Mouse (Mus musculus) neutrophil, adult 5-6 weeks (primary cell): Measurements from ENCODE around the gene Rai14. TPM values are rescaled to one million over a fixed set of nuclear protein-coding genes. Genes with fewer than 3 reads are reported as not detected.

Experiments used
- ATAC-seq: fragments of 151-379, 151-347 bp; 2 replicates; pipeline ENCODE4 v1.8.0; 2017; ENCODE audit warnings: mild to moderate bottlenecking, moderate TSS enrichment; ENCODE audit not compliant: insufficient number of reproducible peaks, poor library complexity, low FRiP score, severe bottlenecking; ENCODE audit errors: extremely low read depth
- total RNA-seq: library from RNA; stranded (forward); fragments of 200-1000 nt; gene quantifications from 2 replicates; pipeline ENCODE4 v1.2.3, GENCODE M21; 2017

The Rai14 gene
- total RNA-seq, 1 experiment from 2014 or later, result not detected

DNA sequence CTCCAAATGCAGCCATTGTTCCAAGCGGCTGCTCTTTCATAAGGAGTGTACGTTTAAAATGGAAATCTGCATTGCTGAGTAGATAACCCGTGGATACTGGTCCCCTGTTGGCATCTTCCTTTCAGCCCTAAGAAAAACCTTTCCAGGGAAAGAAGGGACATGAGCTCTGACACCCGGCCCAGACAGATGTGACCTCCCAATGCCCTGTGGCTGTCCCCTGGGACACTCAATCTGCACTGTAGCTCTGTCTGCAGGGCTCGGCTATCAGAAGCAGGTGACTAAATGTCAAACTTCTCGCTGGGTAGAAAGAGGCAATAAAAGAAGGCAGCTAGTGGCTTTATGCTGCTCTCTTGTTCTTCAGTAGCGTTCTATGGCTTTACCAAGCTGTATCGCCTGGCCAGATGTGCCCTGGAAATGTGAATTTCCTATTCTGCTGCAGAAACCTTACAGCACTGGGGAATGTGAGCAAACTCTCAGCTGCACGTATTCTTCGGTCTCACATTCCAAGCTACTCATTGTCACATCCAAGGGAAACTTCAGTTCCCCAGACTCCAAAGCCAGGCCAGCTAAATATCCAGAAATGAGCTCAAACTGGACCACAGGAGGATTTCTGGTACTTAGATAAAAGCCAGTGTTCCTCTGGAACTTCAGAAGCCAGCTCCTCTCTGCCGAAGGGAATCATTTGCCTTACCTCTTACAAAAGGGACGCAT, 8.4 kb upstream of the Rai14 start:
- no peak for ATAC-seq

DNA sequence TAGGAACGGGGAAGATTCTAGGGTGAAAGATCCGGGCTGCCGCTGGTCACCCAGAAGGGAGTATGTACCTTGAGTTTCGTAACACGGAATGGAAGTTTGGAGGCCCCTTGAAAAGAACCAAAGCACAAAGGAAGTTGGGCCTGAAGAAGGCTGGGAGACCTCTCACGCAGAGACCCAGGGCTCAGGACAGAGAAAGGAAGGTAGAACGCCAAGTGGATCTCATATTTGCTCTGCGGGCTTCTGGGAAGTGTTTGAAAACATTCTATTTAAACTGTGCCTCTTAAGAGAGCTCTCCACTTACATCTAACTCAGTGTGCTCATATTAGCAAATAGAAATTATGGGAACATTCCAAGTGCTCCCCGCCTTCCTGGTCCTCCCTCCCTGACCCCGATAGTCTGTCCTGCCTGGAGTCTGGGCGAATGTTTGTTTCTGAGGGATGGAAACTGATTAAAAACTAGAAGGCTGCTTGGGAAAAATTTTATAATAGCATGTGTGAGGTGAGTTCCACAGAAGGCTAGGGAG, 6.9 kb upstream of the Rai14 start:
- no peak for ATAC-seq

DNA sequence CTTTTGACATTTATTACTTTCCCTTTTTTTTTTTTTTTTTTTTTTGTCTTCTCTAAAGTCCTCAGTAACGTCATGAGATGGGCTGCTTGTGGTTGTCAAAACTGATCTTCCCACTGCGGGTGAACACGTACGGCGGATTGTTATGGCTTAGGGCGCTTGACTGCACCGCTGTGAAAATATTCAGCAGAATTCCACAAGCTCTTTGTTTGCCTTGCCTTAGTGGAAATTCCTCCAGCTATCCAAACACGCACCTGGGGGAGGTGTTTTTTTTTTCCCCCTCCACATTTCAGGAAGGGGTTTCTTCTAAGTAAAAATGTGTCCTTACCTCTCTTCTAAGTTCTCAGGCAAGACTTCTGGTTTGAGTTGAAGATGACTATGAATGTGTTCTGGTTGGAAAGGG, 6.2 kb upstream of the Rai14 start:
- no peak for ATAC-seq

DNA sequence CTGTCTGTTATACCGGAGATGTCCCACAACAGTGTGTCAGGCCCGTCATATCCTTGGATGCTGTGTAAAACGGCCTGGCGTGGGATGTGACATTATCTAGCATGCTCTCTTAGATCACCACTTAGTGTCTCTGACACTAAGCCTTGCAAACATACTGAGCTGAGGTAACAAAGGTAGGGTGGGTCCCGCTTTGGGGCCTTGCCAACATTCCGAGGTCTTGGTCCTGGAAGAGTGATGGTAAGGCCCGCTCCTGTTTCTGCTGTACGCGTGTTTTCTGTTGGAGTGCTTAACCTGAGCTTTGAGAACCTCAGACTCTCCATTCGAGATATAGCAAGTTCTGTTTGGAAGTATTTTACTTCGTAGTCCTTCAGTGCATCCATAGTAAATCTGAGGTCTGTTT, 5.8 kb upstream of the Rai14 start:
- ATAC-seq, result no peak

DNA sequence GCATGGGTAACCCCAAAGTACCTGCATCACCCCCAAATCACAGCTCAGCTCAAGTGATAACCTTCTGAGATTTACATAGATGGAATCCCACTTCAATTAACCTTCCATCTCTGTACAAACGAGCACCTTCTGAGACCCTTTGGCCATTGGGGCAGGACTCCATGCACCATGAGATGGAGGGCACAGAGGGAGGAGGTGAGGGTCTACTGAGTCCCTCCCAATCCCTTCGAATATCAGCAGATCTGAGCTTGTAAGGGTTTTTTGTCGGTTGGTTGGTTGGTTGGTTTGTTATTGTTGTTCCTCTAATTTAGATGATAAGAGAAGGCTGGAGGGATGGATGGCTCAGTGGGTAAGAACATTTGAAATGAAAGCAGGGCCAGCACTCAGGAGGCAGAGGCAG, 5.1 kb upstream of the Rai14 start:
- no peak for ATAC-seq

DNA sequence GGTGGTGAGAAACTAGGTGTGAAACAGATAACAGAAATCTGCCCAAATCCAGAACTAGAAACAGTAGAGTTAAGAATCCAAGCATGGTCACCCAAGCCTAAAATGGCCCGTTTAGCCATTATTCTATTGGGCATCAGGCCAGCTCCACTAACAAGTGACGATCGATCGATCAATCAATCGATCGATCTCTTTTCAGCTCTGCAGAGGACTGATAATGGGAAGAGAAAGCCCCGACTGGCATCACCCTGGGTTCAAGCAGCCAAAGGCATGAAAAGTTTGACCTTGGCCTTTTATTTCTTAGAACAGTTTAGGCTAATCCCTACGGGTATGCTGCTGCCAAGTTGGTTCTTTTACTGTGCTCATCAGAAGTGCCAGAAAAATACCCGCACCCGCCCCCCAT, 4.3 kb upstream of the Rai14 start:
- no peak for ATAC-seq

DNA sequence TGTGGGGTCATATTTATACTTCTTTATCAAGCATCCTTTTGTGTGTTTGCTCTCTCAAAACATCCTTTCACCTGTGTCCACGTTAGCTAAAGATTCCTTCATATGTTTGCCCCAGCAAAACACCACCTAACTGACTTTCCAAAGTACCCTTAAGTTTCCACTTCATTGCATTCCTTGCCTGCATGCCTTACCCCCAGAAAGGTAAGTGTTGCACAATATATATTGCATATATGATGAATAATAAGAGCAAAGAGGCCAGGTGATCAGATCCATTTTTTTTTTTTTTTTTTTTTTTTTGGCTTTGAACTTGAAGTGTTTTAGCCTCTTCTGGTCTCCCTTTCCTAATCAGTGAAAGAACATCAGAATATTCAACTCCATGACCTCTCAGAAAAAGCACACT, 2.9 kb upstream of the Rai14 start:
- no peak for ATAC-seq

DNA sequence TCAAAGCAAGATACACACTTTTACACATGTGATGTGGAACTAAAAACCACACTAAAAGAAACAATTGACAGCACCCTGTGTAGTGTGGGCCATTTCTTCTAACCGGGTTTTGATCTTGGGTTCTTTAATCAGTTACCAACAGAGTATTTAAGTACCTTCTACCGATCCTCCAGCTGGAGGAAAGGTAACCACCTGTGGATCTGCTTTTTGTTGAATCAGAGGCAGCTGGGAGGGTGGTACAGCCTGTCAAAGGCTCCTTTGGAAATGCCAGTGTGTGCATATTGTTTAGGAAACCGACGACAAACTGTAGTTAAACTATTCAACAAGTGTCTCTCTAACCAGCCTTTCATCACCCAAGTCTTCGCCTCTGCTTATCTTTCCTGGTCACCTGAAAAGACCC, 1.5 kb upstream of the Rai14 start:
- no peak for ATAC-seq

DNA sequence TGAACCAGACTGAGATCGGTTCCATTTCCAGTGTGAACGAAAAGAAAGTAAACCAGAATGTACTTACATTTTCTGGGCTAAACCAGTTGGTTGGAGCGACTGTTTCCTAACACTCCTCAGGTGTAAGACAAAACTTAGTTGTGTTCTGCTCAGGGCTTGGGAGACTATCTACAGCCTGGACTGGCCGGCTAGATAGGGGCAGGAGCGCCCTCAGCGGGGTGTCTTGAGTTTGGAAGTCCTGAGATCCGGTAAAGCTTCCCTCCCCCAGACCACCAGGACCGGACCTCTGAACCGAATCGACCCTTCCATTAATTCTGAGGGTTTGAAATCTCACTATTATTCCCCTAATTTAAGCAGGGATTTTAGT, 698 bp upstream of the Rai14 start:
- ATAC-seq, result no peak

DNA sequence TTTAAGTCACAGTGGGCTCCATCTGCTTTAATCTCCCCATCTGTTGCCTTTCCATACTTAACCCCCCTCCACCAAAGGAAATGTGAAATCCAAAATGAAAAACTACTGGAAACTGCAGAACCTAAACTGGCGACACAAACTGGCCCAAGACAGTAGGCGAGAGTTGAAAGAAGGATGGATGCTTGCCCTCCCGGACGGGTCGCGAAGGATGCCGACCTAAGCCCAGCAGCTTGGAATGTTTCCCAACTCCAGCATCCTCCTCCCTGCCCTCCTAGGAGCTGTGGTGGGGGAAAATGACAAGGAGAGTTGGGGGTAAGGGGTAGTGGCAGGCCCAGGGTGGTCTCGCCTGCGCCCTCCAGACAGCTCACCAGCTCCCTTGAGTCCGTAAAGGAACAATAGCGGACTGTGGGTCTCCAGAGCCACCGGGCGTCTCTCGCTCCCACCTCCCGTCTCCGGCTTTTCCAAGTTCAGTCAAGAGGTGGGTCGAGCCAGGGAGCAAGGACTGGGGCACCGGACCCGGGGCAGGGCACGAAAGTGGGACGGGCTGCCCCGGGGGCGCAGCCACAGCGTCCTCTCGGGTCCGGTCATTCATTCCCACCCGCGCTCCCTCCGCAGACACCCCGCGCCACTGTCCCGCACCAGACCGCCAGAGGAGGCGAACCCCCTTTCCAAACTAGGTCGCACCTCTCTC, 653 bp downstream of the Rai14 start:
- no peak for ATAC-seq

DNA sequence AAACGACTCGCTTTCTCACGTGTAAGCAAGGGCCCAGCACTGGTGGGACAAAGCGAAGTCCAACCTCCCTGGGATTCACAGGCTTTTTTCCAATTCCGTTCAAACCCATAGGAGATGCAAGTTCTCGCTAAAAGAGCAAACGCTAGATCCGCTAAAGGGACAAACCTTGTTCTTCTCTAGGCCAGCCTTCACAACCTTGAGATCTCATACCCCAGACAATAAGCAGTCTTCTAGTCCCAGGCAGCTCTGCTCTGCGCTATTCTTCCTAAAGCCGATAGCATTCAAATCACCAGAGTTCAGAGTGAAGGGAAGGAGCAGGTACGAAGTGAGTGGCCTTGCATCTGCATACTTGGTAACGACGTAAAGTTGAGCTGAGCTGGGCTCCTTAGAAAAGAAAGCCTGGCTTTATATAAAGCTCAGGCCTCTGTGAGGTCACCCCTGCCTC, 1.2 kb downstream of the Rai14 start:
- ATAC-seq, result no peak

DNA sequence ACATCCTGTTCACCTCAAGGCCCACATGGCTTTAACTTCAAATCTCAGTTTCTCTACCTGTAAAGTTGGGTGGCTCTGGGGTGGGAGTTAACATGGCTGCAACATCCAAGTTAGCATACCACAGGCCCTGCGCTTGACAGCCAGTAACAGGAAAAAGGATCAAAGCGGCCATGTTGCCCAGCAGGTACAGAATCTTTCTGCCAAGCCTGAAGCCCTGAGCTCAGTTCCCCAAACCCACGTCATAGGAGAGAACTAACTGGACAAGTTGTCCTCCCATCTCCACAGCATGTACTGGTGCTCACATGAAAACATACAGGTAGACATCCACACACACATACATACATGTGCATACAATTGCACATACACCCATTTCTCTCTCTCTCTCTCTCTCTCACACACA, 2.1 kb downstream of the Rai14 start:
- no peak for ATAC-seq

DNA sequence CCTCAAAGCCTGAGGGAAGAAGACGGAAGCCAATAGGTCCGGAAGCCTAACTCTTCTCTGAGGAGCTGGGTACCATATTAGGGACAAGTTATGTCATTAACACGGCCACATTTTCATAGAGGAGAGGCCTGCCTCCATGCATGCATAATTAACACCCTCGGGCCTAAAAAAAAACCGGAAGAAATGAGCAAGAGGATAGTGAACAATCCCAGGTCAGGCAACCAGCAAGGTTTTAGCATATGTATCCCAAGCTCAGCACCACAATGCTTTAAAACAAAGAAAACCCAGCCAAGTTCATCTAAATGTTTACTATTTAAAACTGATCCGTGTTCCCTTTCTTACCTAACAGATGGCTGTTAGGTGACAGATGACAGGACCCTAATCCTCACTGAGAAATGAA, 3.2 kb downstream of the Rai14 start:
- ATAC-seq, result no peak

DNA sequence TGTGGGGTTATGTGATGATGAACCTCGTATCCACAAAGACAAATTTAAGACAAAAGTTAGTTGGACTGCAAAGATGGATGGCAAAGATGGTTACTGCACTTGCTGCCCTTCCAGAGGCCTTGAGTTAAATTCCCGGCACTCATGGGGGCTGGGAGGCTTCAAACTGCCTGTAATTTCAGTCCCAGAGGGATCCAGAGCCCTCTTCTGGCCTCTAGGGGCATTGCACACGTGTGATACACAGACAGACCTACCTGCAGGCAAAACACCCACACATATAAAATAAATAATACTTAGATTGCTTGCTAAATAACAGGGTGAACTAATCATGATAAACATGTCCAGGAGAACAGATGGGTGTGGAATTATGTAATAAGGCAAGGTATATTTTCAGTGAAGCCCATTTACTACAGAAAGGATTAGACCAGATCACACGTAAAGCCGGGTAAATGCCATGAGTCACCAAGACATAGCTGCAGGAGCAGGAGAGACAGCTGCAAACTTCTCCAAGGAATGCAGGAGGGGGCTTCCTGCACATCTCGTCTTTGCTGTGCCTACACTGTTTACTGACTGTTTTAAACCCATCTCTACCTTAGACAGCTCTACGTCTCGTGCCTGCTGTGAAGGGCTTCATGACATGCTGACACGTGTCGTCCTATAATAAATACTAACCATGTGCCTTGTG, 5.7 kb downstream of the Rai14 start:
- no peak for ATAC-seq

DNA sequence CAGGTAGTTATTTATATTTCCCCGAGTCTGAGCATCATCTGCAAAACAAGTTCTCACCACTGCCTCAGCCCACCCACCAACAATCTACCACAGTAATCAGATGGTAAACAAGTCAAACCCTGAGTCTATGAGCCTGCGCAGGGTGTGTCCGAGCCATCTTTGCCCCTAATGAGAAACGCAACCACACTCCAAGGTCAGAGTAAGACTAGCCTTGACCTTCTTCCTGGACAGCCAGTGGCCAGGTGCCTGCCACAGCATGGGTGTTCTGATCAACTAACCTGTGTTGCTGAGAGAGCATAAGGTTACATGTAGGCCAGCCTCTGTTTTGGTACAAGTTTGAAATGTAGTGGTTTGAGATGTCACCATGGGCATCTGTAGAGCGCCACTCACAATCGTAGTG, 7.3 kb downstream of the Rai14 start:
- ATAC-seq, result no peak

DNA sequence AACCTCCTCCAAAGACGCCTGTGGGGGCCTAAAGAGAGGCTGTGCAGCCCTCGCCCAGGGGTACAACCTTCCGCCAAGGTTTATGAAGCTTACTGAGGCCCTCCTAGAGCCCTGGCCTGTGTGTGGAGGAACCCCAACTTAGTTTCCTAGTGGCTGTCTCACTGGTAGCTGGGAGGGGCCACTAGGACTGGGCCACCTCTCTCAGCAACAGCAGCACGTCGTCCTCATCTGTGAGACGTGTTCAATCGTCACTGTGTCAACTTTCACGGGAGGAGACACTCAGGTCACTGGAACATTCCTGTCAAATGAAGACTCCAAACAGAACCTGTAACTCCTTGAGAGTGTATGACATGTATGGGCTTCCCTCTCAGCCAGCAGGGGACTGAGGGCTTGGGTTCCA, 8.0 kb downstream of the Rai14 start:
- ATAC-seq, result no peak

DNA sequence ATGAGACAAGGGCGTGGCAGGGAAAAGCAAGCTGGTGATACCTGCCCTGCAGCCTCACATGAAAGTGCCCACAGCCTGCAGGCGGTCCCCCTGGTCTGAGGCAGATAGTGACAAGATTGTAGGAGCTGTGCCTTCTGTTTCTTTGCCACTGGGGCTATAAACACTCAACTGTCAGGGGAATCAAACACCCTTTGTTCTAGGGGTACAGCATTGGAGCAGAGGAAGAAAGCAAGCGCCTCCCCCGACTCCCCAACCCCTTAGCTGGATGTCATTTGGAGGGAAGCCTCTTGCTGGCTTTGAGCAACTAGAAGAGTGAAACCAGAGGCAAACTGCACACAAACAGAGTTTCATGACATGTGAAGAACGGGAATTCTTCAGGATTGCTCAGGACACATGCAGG, 8.7 kb downstream of the Rai14 start:
- ATAC-seq, result no peak

DNA sequence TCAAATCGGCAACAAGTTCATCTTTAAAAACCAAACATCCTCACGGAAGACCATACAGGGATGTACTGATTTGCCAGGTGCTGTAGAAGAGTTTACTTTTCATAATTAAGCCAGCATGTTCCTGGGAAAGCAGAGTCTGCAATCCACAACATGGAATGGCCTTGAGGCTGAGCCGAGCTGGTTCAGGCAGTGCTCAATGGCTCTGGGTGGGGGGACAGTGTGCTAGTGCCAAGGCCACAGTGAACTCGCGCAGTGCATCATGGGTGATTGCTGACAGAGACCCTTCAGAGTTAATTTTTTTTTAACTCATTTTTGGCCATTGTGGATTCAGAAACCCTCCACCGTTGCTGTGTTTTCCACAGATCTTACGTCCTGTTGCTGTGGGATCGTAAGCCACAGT, 10.1 kb downstream of the Rai14 start:
- ATAC-seq, result no peak

DNA sequence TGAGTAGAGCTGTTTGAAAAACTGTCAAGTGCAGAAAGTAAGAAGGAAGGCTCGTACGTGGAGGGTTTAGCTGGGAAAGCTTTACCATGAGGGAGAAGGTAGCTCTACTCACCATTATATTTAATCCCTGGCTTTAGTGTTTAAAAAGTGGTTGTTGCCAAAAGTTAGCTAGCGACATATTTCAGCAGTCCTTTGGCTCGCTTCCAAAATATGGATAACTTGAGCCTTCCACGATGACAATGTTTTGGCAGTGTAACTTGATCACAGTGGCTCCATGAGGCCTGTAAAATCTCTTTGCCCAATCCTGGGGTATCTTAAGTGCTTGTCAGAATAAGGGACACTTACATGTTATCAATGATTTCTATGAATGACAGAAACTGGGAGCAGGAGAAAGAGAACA, 12.9 kb downstream of the Rai14 start:
- no peak for ATAC-seq

DNA sequence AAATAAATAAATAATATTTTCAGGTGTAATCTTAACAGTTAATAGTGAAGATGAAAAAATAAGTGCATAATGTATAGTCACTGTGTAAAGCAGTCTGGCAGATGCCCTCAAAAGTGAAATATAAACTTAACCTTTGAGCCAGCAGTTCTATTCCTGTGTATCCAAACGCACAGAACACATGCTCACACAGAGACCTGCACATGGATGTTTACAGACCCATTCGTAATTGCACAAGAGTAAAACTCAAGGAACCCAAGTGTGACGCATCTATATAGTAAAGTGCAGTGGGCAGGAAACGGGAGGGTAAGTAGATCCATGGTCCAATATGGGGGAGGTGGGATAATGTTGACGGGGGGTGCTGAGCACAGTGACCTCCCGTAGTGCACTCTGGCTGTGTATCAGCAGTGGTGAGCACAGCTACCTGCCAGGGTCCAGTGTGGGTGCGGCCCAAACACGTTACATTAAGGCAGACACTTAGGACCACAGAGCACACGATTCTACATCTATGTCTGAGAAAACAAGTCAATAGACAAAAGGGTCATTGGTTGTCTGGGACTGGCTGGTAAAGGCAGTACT, 13.4 kb downstream of the Rai14 start:
- no peak for ATAC-seq
